ENCODE assay signal across 8 mouse cellular contexts in the genomic region with DNA sequence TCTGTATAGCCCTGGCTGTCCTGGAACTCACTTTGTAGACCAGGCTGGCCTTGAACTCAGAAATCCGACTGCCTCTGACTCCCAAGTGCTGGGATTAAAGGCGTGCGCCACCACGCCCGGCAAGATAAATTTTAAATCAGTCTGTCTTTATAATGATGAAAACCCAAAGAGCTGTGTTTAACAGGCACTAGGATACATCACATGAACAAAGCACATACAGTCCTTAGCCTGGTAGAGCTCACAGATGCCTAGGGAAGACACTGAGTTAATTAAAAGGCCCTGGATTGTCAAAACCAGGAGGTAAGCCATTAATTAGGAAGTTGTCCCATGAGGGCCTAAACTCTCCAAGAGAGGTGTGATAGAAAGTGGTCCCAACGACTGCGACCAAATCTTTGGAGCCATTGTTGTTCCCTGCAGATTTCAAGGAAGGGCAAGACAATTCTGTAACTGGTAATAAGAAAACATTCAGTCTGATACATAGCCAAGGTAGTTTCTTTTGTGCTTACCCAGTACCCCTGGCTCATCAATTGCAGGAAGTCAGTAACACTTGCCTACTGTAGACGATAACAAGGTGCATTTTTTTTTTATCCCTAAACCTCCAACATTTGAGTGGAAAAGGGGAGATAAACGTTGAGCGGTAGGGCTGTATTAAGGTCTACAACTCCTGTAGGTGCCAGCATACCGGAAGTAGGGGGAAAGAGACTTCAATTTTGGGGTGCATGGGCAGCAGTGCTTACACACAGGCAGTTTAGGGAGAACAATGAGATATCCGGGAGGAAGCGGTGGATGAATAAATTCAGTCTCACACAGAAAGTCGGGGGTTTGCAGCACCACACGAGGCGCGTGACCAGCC. TPM values are rescaled to one million over a fixed set of nuclear protein-coding genes. Genes with fewer than 3 reads are reported as not detected.
DNase-seq lines count a peak whose midpoint lies in the region; TF ChIP-seq lines count a peak whose summit lies in the region.

No protein-coding gene starts in this region.

- no peak for DNase-seq in left cerebral cortex, adult 2 months (ENCODE audit: extremely low spot score in 1 of 2, low spot score in 2 of 2)
- no peak for DNase-seq in left cerebral cortex, postnatal 36 days (ENCODE audit: low spot score in 2 of 2)
- peak; percentile 51 for DNase-seq in brain, embryonic 14.5 days (ENCODE audit: low read depth)
- DNase-seq in hindbrain, embryonic 10.5 days (ENCODE audit: low spot score), result peak; percentile 7
- DNase-seq in midbrain, embryonic 10.5 days (ENCODE audit: low spot score), result no peak
- no peak for DNase-seq in ovary, postnatal 36 days (ENCODE audit: low spot score)
- DNase-seq in kidney, adult 18-20 months, result no peak
- no peak for DNase-seq in gastrocnemius, adult 18-20 months (ENCODE audit: low spot score)

- intact Hi-C loops in left cerebral cortex, adult 2 months (cut with DNase I), result loop anchor here (10.0 kb wide), 1 partner anchor 349 kb away; no protein-coding TSS in a partner anchor
- intact Hi-C loops in left cerebral cortex, postnatal 36 days (cut with DNase I), result loop anchor here (5.0 kb wide), 1 partner anchor 249 kb away; a partner anchor contains a TSS

- peak overlapping the region; percentile 84 for H3K27ac ChIP-seq in left cerebral cortex, adult 2 months
- peak overlapping the region; percentile 100 for H3K27ac ChIP-seq in hindbrain, embryonic 10.5 days
- peak overlapping the region; percentile 100 for H3K27ac ChIP-seq in midbrain, embryonic 10.5 days (replicated peaks)

- WGBS in hindbrain, embryonic 10.5 days, result 40% methylated on average over 17 of the region's 17 CpGs
- WGBS in midbrain, embryonic 10.5 days, result 41% methylated on average over 17 of the region's 17 CpGs

- H3K9me3 ChIP-seq in hindbrain, embryonic 10.5 days, result peaks cover 8% of the 10 kb centered on the region; the same call in 1 of the 2 replicates
- peaks cover 5% of the 10 kb centered on the region; the same call in 1 of the 2 replicates for H3K9me3 ChIP-seq in midbrain, embryonic 10.5 days (replicated peaks)

- H3K4me3 ChIP-seq in left cerebral cortex, adult 2 months, result peak overlapping the region; percentile 88
- H3K4me3 ChIP-seq in hindbrain, embryonic 10.5 days, result peak overlapping the region; percentile 92
- H3K4me3 ChIP-seq in midbrain, embryonic 10.5 days, result peak overlapping the region; percentile 96

- no peak for TF ChIP-seq CTCF in left cerebral cortex, adult 2 months (IDR thresholded peaks at IDR 0.05)
- TF ChIP-seq CTCF in brain, embryonic 14.5 days (IDR thresholded peaks at IDR 0.05; ENCODE audit: borderline replicate concordance, extremely low read depth, insufficient read depth, insufficient read length), result no peak

- H3K27me3 ChIP-seq in hindbrain, embryonic 10.5 days (ENCODE audit: insufficient read depth, poor library complexity, severe bottlenecking), result no peaks in the 10 kb centered on the region
- H3K27me3 ChIP-seq in midbrain, embryonic 10.5 days (ENCODE audit: low read depth, poor library complexity, severe bottlenecking), result no peaks in the 10 kb centered on the region

- no peak for TF ChIP-seq POLR2A in brain, embryonic 14.5 days (IDR thresholded peaks at IDR 0.05; ENCODE audit: borderline replicate concordance, extremely low read depth, insufficient read depth, insufficient read length, poor library complexity, severe bottlenecking)

- peaks cover 28% of the 10 kb centered on the region for H3K4me1 ChIP-seq in hindbrain, embryonic 10.5 days (replicated peaks)
- H3K4me1 ChIP-seq in midbrain, embryonic 10.5 days, result peaks cover 30% of the 10 kb centered on the region

- H3K36me3 ChIP-seq in hindbrain, embryonic 10.5 days, result no peaks in the 10 kb centered on the region; the same call in 1 of the 2 replicates
- H3K36me3 ChIP-seq in midbrain, embryonic 10.5 days, result peaks cover 12% of the 10 kb centered on the region

RNA-seq across cellular contexts. Expression of a gene that starts 0.6 kb away (rescaled TPM):
- total RNA-seq in left cerebral cortex, adult 2 months (2021), result 100 to 1,000 TPM; 193 to 209 TPM
- 100 to 1,000 TPM; 191 to 198 TPM for total RNA-seq in left cerebral cortex, postnatal 36 days (2021)
- polyA plus RNA-seq in brain, embryonic 14.5 days (2012; rRNA removed), result 90.7 and 99.7 TPM in 2 replicates
- polyA plus RNA-seq in hindbrain, embryonic 10.5 days (2016; fragmentation: Nextera tagmentation; extraction: Ambion mirVana), result 51.6 and 59.5 TPM in 2 replicates
- 67.4 TPM in 2 replicates for polyA plus RNA-seq in midbrain, embryonic 10.5 days (2016; fragmentation: Nextera tagmentation; extraction: Ambion mirVana)
- total RNA-seq in gastrocnemius, adult 18-20 months (2021), result 10 to 100 TPM; 76.3 to 92.5 TPM

Comparison
In these comparisons a context has a peak if more than half of its experiments do, and no peak if none do; other contexts are left out.
1. DNase-seq: peak in brain, embryonic 14.5 days (single experiment) and hindbrain, embryonic 10.5 days (single experiment); none in left cerebral cortex, adult 2 months (0 of 2), left cerebral cortex, postnatal 36 days (0 of 2), midbrain, embryonic 10.5 days (single experiment), ovary, postnatal 36 days (single experiment), kidney, adult 18-20 months (single experiment) and gastrocnemius, adult 18-20 months (single experiment).
2. Peak in every context shown above with its lines, with median percentiles within 50 percentile points of each other: H3K27ac ChIP-seq and H3K4me3 ChIP-seq.